Mouse (Mus musculus) right cerebral cortex, postnatal 25 days (tissue): Measurements from ENCODE around the gene Akr1a1.
A peak's percentile ranks its signal among the peaks of the same experiment; 100 is the strongest.
"Not testable (repeated sequence)": the region's sequence is repeated elsewhere in the genome, so short reads cannot be mapped to it uniquely, and the experiment has no call there.

Experiments
- DNase-seq: peaks from one replicate; pipeline ENCODE4 v3.0.0; 2022

Akr1a1 gene

GRCm38 (mm10) chr4:116650924-116651796, at the start of gene Akr1a1:
Gene Akr1a1 (minus strand): TSS chr4:116651680.
- peak; percentile 93 for DNase-seq

DNA sequence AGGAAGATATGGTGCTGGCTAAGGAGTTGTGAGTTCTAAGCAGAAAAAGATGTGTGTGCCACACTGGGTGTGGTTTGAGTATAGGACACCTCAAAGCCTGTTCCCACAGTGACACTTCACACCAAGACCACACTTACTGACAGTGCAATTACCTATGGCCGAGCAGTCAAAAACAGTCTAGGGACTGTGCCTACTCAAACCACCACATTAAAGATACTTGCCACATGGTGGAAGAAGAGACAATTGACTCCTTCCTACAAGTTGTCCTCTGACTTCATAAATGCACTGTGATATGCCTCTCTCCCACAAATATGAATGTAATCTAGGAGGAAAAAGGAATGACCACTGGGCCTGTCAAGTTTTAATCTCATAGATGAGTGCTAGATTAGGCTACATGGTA, 49.5 kb upstream of the Akr1a1 start:
- no peak for DNase-seq

DNA sequence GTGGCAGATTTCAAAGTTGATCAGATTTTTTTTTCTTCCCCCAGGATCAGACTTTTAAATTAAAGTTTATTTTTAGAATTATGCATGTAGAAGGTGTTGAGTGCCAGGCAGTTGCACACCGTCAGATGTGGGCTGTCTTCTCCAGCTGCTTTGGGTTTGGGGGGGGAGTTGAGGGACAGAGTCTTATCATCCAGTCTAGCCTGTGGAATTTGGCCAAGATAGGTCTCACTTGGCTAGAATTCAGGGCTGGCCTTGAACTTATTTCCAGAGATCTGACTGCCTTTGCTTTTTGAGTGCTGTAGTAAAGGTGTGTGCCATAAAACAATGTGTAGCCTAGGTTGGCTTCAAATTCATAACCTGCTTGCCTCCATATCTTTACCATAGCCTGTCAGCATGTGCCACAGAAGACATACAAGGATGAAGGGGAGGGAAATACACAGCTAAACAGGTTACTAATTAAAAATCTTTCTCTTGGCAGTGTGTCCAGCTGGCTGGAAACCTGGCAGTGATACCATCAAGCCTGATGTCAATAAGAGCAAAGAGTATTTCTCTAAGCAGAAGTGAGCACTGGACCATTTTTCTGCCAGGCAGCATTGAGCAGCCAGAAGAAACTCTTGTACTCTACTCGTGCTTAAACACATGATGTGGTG, 47.3 kb upstream of the Akr1a1 start:
- DNase-seq = no peak

DNA sequence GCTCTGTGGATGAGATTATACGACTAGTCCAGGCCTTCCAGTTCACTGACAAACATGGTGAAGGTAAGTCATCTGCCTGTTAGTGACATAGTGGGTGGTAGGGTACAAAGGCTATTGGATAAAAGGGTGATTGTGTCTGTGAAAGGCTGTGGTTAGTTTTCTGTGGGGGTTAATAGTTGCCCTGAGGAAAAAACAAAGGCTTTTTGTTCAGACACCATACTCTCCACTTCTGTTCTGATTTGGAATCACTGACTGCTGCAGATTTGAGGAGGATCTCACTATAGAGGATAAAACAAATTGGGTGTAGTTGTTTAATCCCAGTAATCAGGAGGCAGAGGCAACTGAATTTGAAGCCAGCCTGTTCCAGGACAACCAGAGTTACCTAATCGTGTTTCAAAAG, 42.3 kb upstream of the Akr1a1 start:
- DNase-seq = no peak

GRCm38 (mm10) chr4:116692146-116692545, 40.7 kb upstream of the Akr1a1 start:
- no peak for DNase-seq

- no peak for DNase-seq
Measured at GRCm38 (mm10) chr4:116689309-116689876, 37.9 kb upstream of the Akr1a1 start.

- no peak for DNase-seq
Measured at GRCm38 (mm10) chr4:116687041-116687440, 35.6 kb upstream of the Akr1a1 start.

- DNase-seq = peak; percentile 89
Measured at GRCm38 (mm10) chr4:116685402-116686061, 34.1 kb upstream of the Akr1a1 start, which contains the start of gene Prdx1. Gene Prdx1 (plus strand): TSS chr4:116685544.

- no peak for DNase-seq
Measured at GRCm38 (mm10) chr4:116684665-116685064, 33.2 kb upstream of the Akr1a1 start.

DNA sequence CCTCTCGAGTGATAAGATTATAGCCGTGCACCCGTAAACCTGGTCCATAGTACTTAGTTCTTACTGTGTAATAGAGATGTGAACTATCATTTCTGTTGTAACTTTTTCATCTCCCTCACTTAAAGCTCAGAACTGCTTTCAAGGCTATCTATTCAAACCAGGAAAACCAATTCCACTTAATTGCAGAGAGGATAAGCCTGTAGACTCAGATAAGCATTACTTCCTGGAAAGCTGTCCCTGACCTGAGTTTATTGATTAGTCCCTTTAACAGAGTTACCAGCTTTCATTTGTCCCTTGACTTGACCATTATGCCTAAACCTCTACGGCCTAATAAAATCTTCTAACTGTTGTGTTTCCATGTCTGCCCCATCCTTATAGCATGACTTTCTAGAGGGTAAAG, 32.5 kb upstream of the Akr1a1 start:
- no peak for DNase-seq

- DNase-seq = not testable (repeated sequence)
Measured at GRCm38 (mm10) chr4:116680521-116680920, 29.0 kb upstream of the Akr1a1 start.

- DNase-seq = no peak
Measured at GRCm38 (mm10) chr4:116679141-116679540, 27.7 kb upstream of the Akr1a1 start.

- DNase-seq = no peak
Measured at GRCm38 (mm10) chr4:116677808-116678207, 26.3 kb upstream of the Akr1a1 start.

DNA sequence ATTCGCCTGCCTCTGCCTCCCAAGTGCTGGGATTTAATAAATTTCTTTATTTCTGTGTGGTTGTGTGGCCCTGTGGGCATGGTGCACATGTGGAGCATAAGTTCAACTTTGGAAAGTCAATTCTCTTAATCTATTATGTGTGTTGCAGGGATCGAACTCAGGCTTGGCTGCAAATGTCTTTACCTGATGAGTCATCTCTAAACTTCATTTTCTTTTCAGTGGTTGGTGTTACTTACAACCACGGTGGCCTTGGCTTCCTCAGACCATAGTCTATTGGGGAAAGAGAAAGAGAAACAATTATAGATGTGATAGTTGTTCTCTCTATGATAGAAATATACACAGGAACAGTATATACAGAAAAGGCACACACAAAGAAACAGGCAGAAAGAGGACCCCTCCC, 24.5 kb upstream of the Akr1a1 start:
- DNase-seq = no peak

GRCm38 (mm10) chr4:116674761-116675160, 23.3 kb upstream of the Akr1a1 start:
- DNase-seq = not testable (repeated sequence)

DNA sequence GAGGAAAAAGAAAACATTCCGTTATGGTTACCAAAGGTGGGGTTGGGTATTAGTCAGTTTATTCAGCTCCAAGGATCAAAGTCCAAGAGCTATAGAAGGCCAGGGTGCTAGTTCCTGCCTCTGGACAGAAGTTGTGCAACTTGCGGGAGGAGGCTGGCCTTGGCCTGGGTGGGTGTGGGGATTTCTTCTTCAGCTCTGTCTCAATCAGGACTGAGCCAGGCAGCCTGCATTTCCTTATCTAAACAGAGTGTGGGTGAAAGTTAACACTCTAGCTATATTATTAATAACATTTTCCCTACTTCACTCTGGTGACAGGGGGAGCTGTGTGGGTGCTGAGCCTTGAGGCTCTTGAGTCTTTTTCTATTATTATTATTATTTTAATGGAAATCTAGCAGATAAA, 21.3 kb upstream of the Akr1a1 start:
- DNase-seq = no peak

GRCm38 (mm10) chr4:116669291-116669690, 17.8 kb upstream of the Akr1a1 start:
- DNase-seq = no peak

DNA sequence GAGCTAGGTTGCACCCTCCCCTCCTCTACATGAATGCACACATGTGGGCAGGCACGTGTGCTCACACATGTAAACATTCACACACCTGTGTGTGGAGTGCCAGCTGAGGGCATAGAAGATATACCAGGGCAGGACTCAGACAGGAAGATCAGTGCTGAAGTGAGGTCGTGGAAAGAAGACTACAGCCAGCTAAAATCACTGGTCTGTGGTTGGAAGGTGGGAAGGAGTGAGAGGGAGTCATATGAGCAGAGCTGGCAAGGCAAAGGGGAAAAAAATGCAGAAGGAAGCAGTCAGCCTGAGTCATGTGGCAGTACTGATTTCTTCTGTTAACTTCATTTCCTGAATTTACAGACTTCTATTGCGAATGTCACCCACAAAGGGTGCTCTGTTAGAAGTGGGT, 16.7 kb upstream of the Akr1a1 start:
- DNase-seq = no peak

DNA sequence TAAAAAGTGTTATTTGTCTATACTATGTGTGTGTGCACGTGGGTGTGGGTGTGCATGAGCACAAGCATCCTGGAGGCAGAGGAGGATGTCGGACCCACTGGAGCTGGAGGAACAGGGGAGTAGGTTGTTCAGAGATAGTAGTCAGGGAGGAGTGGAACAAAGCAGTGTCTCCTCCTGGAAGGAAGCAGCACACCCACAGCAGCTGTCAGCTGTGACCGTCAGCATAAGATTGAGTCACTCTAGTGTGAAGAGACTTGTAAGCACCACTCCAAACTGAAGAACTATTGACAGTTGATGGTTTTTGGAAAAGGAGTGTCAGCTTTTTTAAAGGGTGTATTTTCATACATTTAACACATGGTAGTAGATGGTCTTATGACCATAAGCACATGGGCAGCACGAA, 15.1 kb upstream of the Akr1a1 start:
- no peak for DNase-seq

DNA sequence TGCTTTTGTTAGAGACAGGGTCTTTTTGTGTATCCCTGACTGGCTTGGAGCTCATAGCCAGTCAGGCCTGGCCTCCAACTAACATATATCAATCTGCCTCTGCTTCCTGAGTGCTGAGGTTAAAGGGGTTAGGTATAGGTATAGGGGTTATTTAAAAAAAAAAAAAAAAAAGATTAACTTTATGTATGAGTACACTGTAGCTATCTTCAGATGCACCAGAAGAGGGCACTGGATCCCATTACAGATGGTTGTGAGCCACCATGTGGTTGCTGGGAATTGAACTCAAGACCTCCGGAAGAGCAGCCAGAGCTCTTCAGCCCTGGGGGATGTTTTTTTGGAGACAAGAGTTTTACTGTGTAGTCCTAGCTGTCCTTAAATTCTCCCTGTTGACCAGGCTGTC, 10.5 kb upstream of the Akr1a1 start:
- no peak for DNase-seq

DNA sequence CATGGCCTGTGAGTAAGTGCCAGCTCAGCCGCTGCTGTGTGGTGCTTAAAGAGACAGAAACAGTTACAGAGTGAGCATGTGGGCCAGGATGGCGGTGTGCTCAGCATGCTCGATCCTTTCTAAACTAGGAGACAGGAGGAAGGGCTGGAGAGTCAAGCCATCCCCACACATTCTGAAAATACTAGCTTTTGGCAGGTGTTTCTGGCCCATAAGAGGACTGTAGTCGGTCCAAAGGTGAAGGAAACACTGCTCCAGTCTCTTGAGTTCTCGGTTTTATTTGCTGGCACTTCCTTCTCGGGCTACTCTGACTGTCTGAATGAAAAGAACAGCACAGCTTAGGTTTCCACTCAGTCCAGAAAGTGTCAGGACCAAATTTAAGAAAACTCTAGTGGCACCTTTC, 9.3 kb upstream of the Akr1a1 start:
- DNase-seq = no peak

GRCm38 (mm10) chr4:116659916-116660315, 8.4 kb upstream of the Akr1a1 start:
- not testable (repeated sequence) for DNase-seq

- no peak for DNase-seq
Measured at GRCm38 (mm10) chr4:116659474-116659873, 8.0 kb upstream of the Akr1a1 start.
